Mouse (Mus musculus): Measurements from ENCODE around the gene Tpra1.

Tpra1 gene

DNA sequence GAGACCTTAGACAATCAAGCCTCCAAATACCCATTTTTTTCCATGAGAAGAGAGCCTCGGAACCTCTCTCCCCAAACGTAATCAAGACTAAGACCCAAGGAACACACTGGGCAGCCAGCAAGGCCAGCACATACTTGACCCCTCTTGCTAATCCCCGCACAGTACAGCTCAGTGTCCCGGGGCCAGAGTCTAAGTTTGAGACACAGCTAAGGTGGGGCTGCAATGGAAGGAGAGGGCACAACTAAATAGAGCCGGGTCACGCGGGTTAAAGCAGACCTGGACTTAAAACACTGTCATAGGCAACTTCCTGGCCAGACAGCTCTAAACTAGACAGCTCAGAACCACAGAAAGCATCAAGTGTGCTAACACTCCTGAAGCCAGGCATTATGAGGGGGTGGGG, 11.2 kb upstream of the Tpra1 start:
- DNase-seq: no peak

DNA sequence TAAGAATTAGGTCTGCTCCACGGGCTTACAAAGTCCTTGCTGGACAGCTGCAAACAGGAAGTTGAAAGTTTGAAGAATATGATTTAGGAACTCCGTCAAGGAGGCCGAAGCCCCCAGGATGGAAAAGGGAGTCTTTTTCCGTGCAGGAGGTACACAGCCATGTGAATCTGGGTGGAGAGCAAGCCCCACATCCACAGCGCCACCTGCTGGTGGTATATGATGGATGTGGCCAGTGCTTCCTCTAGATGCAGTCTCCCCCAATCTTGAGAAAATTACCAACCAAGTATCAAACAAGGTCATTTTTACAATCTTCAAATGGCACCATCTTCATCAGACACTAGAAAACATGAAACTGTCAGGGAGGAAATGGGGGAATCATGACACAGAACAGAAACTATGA, 8.5 kb upstream of the Tpra1 start:
- no peak for DNase-seq

DNA sequence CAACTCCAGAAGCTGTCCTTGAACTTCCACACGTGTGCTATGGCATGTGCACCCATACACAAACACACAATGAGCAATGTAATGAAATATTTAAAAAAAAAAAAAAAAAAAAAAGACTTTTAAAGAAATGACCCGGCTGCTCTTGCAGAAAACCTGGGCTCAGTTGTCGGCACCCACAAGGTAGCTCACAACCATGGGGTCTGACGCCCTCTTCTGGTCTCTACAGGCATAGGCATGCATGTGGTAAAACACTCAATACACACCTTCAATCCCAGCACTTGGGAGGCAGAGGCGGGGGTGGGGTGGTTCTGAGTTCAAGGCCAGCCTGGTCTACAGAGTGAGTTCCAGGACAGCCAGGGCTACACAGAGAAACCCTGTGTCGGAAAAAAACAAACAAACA, 6.1 kb upstream of the Tpra1 start:
- no peak for DNase-seq

DNA sequence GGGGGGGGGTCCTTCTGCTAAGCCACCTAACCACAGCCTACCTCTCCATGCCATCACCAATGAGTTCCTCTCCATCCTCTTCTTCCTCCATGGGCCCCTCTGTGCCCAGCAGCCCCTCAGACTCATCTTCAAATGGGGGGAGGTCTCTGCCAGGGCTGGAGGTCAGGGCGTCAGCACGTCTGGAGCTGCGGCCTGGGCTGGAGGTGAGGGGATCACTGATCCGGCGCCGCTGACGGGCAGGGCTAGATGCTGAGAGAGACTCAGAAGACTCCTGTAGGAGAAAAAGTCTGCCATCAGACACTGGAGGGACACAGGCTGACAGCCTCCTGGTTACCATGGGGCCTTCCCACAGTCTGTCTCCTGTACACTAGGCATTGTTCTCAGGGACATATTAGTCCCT, 4.8 kb upstream of the Tpra1 start:
- DNase-seq: peak; percentile 90

DNA sequence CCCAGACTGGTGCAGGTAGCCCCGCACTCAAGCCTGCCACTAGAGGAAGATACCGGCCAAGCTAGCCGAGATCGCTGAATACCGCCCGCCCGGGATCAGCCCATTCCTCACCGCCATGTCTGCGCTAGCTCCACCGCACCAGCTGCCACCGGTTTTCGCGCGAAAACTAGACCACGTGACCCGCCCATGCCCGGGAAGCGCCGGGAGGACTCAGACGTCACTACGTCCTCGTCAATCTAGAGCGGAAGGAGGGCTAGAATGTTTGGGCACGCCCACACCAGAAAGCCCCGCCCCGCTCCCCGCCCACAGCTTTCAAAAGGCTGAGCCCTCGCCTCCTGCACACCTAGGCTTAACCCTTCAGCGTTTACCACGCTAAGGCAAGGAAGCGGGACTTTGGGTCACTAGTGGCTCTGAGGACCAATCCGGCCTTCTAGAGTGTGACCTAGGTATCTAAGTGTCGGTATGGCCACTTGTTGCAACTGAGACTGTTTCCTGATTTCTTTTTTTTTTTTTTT, 3.5 kb upstream of the Tpra1 start, which contains the start of gene Mcm2:
Gene Mcm2, minus strand, starts transcription at position 247 of the 515 bp plus-strand sequence.
- peak; percentile 100 for DNase-seq

DNA sequence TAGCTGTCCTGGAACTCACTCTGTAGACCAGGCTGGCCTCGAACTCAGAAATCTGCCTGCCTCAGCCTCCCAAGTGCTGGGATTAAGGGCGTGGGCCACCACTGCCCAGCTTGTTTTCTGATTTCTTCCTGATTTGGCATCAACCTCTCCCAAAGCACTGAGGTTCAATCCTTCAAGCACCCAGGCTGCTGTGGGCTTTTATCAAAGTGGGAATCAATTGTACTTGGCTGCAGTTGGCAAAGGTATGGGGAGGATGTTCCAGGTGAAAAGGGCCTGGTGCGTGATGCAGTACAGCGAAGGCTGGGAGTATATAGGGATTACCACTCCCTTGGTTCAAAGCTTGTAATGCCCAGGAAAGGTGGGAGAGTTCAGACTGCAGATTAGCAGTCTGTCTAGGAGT, 3.0 kb upstream of the Tpra1 start:
- DNase-seq: peak; percentile 91

DNA sequence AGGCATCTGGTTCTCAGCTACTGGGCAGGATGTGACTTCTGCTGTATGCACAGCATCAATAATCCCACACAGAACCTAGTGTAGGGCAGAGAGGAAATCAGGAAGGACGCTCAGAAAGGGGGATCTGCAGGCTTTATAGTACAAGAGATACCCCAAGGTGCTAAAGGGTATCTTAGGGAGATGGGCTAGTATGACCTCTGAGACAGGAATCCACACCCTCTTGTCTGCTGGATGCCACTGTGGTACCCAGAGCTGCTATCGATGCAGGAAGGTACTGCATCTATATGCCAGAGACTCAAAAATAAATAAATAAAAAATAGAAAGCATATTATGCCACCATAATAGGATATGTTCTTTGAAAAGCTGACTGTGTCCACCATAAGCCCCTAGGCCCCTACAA, 2.4 kb upstream of the Tpra1 start:
- peak; percentile 76 for DNase-seq

DNA sequence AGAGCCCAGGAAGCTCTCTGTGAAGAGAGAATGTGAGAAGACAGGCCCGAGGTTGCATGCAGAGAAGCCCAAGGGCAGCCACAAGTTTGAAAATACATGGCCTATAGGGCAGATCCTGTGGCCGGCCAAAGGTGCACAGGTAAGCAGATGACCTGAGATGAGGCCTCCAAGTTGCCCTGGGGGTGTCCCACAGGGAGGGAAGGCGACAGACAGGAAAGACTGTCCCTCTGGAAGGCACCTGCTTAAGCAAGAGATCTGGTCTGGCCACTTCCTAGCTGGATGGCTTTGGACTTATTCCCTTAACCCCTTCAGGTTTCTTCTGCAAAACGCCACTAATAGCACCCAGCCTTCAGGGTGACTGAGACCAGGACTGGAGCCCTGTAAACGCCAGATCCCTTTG, 580 bp upstream of the Tpra1 start:
- peak; percentile 94 for DNase-seq

DNA sequence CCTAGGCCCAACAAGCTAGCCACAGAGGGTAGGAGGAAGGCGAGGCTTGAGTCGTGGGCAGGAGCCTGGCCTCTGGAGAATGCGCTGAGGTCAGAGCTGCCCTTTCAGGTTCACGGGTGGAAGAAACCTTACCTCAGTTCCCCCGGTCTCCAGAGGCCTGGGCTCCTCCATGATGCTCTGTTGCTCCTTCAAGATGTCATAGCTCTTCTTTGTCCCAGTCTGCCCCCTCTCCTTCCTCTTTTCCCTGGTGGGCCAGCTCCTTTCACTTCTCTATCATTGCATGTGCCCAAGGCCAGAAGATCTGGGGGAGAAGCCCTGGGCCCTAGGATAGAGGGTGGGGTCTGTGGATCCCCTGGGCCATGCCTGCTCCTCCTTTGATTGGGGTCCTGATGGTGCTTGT, 1.7 kb downstream of the Tpra1 start:
- peak; percentile 95 for DNase-seq

DNA sequence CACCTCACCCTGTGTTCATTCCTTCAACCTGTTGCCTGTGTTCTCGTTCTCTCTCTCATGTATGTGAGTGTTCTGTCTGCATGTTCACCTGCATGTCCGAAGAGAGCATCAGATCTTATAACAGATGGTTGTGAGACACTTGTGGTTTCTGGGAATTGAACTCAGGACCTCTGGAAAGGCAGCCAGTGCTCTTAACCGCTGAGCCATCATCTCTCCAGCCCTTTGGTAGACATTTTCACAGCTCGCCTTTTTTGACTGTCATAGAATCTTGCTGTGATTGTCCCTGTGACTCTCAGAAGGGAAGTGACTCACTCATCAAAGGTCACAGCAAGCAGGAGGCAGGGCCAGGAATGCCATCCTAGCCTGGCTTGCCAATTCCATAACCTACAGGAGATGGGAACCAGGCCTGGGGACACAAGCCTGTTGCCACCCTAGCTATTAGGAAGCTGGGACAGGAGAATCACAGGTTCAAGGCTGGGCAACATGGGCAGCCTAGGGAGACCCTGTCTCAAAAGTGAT, 2.5 kb downstream of the Tpra1 start:
- peak; percentile 88 for DNase-seq

DNA sequence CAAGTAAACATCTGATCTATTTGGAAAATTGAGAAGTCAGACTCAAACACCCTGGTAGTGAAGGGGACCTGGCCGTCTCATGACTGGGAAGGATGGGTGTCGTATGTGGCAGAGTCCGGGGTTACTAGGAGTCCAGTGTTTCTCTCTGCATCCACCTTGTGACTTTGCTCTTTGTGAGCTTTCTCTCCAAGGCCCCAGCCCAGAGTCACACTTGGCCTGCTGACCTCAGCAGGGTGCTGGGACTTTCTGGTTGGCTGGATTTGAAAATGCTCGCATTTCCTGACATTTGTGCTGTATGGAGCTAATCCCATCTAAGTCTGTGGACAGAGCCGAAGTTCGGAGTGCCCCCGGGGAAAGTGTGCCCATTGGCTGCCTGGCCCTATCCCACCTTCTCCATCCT, 3.0 kb downstream of the Tpra1 start:
- DNase-seq: peak; percentile 86

DNA sequence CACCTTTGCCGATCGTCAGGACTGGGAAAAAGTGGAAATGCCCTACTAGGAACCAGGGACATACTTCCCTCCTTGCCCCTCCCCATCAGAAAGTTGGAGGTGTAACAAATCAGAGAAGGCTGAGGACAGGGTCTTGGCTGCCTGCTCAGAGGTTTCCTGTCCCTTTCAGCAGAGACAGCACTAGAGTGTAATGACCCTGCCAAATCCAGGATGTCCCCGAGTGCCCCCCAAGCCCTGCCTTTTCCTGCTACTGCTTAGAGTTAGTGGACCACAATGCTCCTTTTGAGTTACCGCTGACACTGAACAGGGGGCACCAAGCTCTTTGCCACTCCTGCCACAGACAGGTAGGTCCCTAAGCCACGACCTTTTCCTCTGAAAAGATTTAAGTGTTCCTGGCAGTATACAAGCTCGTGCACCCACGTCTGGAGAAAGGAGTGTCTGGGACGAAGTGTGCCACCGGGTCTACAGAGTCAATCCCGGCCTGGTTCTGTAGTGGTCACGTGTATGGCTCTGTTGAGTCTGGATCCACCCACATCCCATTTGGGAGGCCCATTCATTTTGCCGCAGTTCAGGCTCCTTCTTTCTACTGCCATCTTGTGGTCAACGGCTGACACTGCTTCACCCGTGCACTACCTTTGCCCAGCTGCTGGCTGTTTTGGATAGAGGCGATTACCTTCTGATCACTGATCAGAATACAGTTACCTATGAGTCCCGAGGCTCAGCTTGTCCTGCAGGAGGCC, 4.5 kb downstream of the Tpra1 start:
- peak; percentile 97 for DNase-seq

DNA sequence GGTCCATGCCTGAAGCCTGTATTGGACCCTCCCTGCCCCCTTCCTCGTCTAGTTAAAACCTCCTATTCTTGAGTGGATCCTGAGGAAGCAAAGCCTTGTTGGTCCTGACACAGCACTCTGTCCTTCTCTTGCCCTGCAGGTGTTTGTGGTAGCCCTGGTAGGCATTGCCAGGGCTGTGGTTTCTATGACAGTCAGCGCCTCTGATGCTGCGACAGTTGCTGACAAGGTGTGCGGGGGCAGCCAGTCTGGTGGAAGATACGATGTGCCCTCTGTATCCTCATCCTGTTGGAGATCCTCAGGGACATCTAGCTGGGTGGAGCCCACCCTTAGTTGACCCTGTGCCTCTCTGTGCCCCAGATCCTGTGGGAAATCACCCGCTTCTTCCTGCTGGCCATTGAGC, 7.1 kb downstream of the Tpra1 start:
- DNase-seq: no peak

DNA sequence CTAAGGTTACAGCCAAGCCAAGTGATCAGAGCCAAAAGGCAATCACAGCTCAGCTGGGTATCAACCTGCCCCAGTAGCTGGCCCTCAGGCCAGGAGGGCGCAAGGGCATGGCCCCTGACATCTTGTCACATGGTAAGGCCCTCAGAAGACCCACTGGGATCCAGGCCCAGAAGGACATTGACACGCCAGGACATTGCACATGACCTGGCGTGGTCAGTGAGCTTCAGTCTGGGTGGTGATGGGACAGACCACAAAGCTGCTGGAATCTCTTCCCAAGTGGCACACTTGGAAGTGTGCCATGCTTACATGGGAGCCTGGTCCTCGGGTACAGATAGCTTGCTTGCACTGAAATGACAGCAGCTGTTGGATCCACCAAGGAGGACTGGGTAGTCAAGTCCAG, 11.0 kb downstream of the Tpra1 start:
- peak; percentile 97 for DNase-seq

DNA sequence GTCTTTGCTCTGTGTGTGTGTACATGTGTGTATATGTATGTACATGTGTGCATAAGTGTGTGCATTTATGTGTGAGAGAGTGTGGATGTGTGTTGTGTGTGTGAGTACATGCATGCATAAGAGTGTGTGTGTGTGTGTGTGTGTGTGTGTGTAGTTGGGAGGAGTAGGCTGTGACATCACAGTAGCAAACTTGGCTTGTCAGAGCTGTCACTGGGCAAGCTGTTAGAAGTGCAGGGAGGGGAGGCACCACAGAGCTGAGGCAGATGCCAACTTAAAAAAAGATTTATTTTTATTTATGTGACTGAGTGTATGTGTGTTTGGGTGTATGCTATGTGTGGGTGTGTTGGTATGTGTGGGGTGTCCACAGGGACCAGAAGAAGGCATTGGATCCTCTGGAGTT, 11.4 kb downstream of the Tpra1 start:
- DNase-seq: no peak

DNA sequence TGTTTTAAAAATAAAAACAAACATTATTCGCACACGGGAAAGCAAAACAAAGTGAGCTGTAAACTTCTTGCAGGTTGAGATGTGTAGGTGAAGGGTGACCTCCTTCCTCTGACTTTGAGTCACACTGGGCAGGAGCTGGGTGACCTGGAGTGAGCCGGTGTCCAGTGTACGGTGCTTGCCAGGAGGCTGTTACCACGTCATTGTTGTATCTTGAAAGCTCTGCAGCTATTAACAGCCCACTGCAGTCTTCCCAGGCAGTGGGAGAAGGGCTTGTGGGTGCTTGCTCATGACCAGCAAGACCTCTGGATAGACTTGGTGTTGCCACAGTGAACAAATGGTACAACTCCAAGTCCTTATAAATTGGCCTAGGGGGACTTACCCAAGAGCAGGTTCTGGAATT, 12.7 kb downstream of the Tpra1 start:
- peak; percentile 94 for DNase-seq

DNA sequence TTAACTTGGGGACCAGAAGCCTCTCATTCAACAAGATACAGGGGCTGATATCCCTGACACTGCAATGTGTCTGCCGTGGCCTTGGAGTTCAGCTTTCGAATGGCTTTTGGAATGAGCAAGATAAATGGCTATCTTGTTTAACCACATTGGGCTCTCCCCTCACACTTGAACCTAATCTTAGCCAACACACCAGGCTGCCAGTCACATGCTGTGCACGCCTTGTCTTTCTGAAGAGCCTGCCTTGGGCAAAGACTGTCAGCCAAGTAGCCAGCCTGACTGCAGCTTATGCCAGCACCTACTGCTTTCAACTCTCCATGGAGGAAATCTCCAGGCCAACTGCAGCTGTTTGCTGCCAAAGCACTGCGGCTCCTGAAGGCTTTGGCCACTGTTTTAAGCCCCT, 13.5 kb downstream of the Tpra1 start:
- peak; percentile 97 for DNase-seq

DNA sequence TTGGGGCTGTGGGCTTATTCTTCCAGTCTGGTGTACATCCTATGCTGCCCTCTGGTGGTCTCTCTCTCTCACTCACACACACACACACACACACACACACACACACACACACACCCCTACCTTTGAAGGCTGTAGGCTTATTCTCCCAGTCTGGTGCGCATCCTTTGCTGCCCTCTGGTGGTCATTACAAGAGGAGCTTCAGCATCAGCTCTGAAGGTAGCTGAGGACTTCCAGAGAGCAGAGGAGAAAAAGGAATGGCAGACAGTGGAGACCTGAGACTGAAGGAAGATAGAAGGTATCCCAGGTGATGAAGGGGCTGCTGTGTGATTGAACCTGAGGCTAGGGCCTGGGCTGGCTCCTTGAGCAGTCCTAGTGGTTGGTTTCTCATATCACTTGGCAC, 14.1 kb downstream of the Tpra1 start:
- peak; percentile 91 for DNase-seq

DNA sequence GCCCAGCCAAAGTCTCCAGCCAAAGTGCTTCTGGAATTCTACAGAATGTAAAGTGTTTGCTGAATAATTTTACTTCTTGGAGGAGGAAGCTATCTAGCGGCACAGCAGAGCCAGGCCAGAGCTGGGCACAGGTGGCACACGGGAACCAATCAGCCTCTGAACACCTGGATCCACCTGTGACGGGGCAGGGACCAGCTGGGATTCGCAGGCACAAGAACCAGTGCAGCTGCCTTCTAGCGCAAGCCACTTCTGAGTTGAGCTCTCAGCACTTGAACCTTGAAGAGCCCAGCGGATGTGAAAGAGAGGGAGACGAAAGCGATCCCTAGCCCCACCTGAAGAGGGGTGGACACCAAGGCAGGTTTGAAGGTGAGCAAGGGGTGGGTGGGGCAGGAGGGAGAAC, 16.8 kb downstream of the Tpra1 start:
- DNase-seq: no peak

DNA sequence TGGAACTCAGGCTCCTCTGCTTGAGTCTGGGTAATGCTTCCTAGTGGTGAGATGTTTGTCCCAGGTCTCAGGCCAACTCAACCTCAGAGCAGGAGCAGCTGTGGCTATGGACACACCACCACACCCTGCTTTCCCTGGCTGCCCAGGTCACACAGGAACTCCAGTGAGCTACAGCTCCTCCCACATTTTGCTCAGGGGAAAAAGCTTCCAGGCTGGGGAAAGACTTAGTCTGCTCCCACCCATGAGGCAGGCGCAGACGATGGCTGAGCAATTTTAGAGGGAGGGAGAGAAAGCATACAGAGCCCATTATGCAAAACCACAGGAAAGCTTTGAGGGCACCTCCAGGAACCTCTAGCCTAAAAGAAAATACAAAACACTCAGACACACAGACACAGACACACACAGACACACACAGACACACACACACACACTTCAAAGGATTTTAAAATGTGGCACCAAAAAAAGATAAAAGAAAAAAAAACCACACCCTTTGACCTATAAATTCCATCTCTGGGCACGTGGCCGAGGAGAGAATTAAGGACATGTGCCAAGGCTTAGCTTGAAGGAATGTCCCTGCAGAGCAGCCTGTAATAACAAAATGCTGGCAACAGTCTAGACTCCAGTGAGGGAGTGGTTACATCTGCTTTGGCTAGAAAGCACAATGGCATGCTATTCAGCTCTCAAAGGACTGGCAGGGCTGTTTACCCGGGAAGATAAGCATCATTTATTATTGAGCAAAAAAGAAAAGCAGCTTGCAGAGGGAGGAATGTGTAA, 22.6 kb downstream of the Tpra1 start:
- DNase-seq: peak; percentile 98

DNA sequence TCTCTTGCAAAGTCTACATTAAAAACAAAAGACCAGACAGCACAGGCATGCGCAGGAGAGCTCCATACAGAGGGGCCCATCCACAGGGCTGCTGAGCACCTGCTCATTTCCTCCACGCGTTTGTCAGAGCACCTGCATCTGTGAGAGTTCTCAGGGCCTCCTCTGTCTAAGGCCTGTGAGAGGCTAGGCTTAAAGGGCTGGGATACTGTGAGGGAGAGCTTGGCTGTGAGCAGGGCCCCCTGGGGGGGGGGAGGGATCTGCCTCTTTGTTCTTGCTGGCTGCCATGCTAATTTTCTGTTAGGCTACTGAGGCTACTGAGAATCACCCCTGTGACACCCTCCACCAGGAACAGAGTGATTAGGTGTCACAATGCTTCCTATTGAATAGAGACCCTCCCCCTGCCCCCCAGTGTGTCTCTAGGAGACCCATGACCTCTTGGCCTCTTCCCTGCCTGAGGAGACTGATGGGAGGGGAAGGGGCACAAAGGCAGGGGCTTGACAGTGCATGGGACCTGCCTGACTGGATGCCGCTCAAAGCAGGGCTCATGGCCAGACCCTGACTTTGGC, 23.7 kb downstream of the Tpra1 start:
- peak; percentile 92 for DNase-seq

DNA sequence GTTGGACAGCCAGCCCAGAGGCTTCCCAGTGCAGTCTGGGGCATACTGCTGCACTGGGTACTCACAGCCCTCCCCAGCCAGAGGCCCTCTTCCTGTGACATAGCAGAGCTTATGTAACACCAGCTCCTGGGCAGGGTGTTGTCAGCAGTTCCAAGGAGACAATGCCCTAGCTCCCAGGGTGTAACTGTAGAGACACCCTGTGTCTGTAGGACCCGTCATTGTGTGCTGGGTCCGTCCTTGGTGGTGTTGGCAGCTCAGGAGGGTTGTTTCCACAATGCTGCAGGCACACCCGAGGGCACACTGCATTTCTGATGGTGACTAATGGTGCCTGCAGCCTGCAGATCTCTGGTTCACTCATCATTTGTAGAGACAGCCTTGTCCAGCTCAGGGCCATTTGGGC, 24.8 kb downstream of the Tpra1 start:
- peak; percentile 98 for DNase-seq

DNA sequence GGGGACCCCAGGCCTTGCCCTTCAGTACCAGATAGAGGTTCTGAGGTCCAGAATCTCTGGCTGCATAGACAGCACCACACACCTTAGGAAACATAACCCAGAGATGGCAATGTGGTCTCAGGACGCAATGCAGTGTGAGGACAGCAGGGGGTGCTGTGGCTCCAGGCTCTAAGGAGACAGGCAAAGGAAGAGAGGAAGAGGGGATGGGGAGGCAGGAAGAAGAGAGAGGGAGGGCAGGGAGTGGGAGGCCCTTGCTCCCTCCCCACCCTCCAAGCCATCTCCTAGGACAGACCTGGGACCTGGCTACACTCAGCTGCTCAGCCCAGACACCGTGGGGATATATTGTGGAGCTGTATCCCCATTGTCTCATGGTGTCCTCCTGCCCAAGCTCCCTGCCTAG, 25.5 kb downstream of the Tpra1 start:
- peak; percentile 96 for DNase-seq

DNA sequence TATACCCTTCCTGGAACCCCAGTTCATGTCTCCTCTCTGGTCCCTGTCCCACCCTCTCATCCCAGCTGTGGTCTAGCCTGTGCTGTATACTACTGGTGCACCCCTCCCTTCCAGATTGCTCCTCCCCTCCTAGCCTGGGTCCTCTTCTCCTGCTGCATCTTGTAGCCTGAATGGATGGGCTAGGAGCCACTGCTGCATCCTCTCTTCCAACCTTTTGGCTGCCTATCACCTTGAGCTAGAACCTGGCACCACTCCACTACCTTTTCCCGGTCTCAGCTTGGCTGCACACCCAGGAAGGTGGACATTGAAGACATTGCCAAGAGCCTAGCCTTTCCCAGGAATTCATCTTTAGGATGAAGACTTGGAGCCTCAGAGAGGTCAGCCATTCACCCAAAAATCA, 26.0 kb downstream of the Tpra1 start:
- no peak for DNase-seq
